Mouse (Mus musculus) embryonic facial prominence, embryonic 12.5 days (tissue): ENCODE results near the gene Wdfy2. TPM values are rescaled to one million over a fixed set of nuclear protein-coding genes. Genes with fewer than 3 reads are reported as not detected.

Experiments
- ATAC-seq: fragments of 200-750 bp; cut with Nextera tagmentation; 2 replicates; pipeline ENCODE4 v1.8.0; 2017; ENCODE audit not compliant: insufficient number of reproducible peaks, insufficient read depth, low FRiP score, low TSS enrichment
- H3K27ac ChIP-seq: fragments of 300-500 bp; sonication (generic); 2 replicates; pipeline ENCODE4 v1.5.1; 2016; ENCODE audit warnings: mild to moderate bottlenecking
- H3K27me3 ChIP-seq: fragments of 300-500 bp; sonication (generic); 2 replicates; pipeline ENCODE4 v1.6.1; 2016; ENCODE audit warnings: mild to moderate bottlenecking, moderate library complexity
- H3K36me3 ChIP-seq: fragments of 300-500 bp; sonication (generic); 2 replicates; pipeline ENCODE4 v1.6.1; 2016; ENCODE audit warnings: mild to moderate bottlenecking
- H3K4me1 ChIP-seq: fragments of 300-500 bp; sonication (generic); 2 replicates; pipeline ENCODE4 v1.6.1; 2016
- H3K4me2 ChIP-seq: fragments of 300-500 bp; sonication (generic); replicated peaks from 2 replicates; pipeline ENCODE4 v1.6.1; 2016; ENCODE audit warnings: mild to moderate bottlenecking, moderate library complexity
- H3K4me3 ChIP-seq: fragments of 300-500 bp; sonication (generic); 2 replicates; pipeline ENCODE4 v1.5.1; 2016; ENCODE audit warnings: mild to moderate bottlenecking
- H3K9ac ChIP-seq: fragments of 300-500 bp; sonication (generic); 2 replicates; pipeline ENCODE4 v1.6.1; 2016; ENCODE audit warnings: mild to moderate bottlenecking, moderate library complexity
- H3K9me3 ChIP-seq: fragments of 300-500 bp; sonication (generic); 2 replicates; pipeline ENCODE4 v1.6.1; 2016; ENCODE audit warnings: mild to moderate bottlenecking, moderate library complexity
- WGBS: fragments of 180-500 bp; shearing (Covaris S2); methylation state at CpG from one replicate; pipeline ENCODE4 v1.1.7; 2016; 5-methylcytosine and 5-hydroxymethylcytosine counted together
- polyA plus RNA-seq: library from polyadenylated mRNA; unstranded; fragments of >200 nt; fragmentation: Nextera tagmentation; extraction: Ambion mirVana; gene quantifications from 2 replicates; pipeline ENCODE4 v1.2.1, GENCODE M21; 2016

Wdfy2 gene
- polyA plus RNA-seq, 1 experiment from 2014 or later = 11.7 TPM

GRCm38 (mm10) chr14:62845011-62845840 lies 7.7 kb downstream of the Wdfy2 start:
- peaks cover 38% of the 10 kb centered on the region for H3K4me1 ChIP-seq
- no peak overlapping the region; the same call in 1 of the 2 replicates for H3K4me2 ChIP-seq
- H3K4me3 ChIP-seq = no peak overlapping the region
- no peak for ATAC-seq
- peak overlapping the region; percentile 59; the same call in 1 of the 2 replicates for H3K27ac ChIP-seq
- WGBS = 34% methylated on average over 8 of the region's 8 CpGs
- H3K9me3 ChIP-seq = no peaks in the 10 kb centered on the region
- H3K36me3 ChIP-seq = no peaks in the 10 kb centered on the region
- H3K27me3 ChIP-seq = no peaks in the 10 kb centered on the region
- H3K9ac ChIP-seq = no peak overlapping the region

DNA sequence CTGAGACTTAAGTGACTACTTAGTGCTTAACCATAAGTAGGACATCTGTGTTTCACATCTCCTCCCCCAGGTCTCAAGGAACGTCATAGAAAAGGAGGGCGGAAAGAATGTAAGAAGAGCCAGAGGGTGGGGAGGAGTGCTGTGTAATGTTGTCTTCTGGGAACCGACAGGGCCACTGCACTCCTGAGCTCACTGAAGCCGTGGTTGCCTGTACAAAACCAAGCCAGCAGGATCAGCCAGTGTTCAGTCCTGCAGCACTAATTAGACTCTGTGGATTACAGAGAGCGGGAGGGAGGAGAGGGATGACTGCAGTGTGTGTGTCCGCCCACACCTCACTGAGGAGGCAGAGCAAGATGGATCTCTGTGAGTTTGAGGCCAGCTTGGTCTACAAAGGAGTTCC lies 13.5 kb downstream of the Wdfy2 start:
- H3K9ac ChIP-seq = no peak overlapping the region
- ATAC-seq = peak; percentile 35; the same call in 1 of the 2 replicates
- no peaks in the 10 kb centered on the region for H3K36me3 ChIP-seq
- H3K4me2 ChIP-seq = no peak overlapping the region
- H3K4me3 ChIP-seq = no peak overlapping the region
- no peak overlapping the region for H3K27ac ChIP-seq
- 0 out of 2 replicates have a peak, but pooled peaks cover 3% of the 10 kb centered on the region for H3K9me3 ChIP-seq
- WGBS = 46% methylated on average over 6 of the region's 6 CpGs
- no peaks in the 10 kb centered on the region for H3K27me3 ChIP-seq
- H3K4me1 ChIP-seq = peaks cover 10% of the 10 kb centered on the region; the same call in 1 of the 2 replicates

DNA sequence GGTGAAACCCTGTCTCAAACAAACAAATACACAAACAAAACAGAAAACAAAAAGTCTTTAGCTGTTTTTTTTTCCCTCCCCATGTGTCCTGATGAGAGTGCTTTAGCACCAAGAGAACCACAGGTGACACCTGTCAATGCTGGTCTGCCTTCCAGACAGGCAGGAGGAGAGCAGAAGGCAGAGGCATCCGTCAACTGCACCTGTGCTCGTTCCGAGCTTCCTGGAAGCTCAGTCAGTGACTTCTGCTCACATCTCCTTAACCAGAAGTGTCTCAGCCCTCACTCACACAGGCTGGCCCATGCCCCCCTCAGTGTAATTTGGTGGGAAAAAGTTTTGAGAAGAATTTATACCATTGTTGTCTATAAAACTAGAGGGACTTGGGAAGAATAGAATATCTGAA lies 15.4 kb downstream of the Wdfy2 start:
- Histone ChIP-seq H3K4me1 (peaks cover 10% of the 10 kb centered on the region; the same call in 1 of the 2 replicates), H3K9ac (no peak overlapping the region), H3K4me3 (no peak overlapping the region), H3K27ac (no peak overlapping the region), H3K36me3 (no peaks in the 10 kb centered on the region), H3K27me3 (no peaks in the 10 kb centered on the region), H3K9me3 (0 out of 2 replicates have a peak, but pooled peaks cover 3% of the 10 kb centered on the region), H3K4me2 (no peak overlapping the region)
- ATAC-seq = no peak
- 74% methylated on average over 3 of the region's 3 CpGs for WGBS

- Histone ChIP-seq H3K4me1 (peaks cover 10% of the 10 kb centered on the region; the same call in 1 of the 2 replicates), H3K27ac (no peak overlapping the region), H3K27me3 (no peaks in the 10 kb centered on the region), H3K36me3 (no peaks in the 10 kb centered on the region), H3K9ac (no peak overlapping the region), H3K4me2 (no peak overlapping the region), H3K9me3 (0 out of 2 replicates have a peak, but pooled peaks cover 3% of the 10 kb centered on the region), H3K4me3 (no peak overlapping the region)
- no peak for ATAC-seq
- 86% methylated on average over 18 of the region's 18 CpGs for WGBS
Observed at GRCm38 (mm10) chr14:62855077-62855835, 17.8 kb downstream of the Wdfy2 start.

DNA sequence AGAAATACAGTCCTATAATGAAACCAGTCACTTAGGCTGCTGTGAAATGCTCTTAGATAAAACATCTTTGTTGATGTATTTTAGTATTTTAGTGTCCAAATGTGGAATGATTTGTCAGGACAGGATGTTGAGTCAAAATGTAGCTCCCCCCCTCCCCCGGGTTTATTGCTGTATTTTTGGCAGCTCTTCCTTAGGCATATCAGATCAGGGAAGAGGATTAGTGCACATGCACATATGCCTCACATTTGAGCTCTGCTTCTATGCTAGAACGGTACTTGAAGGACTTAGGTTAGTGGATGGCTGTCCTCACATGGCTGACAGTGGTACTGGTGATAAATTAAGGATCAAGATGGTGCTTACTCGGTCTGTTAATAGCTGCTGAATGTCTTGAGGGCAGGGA lies 18.4 kb downstream of the Wdfy2 start:
- 81% methylated on average over 3 of the region's 3 CpGs for WGBS
- no peak for ATAC-seq
- no peak overlapping the region for H3K4me3 ChIP-seq

GRCm38 (mm10) chr14:62856490-62856889 lies 19.0 kb downstream of the Wdfy2 start:
- Histone ChIP-seq H3K36me3 (no peaks in the 10 kb centered on the region), H3K4me2 (no peak overlapping the region), H3K4me3 (no peak overlapping the region), H3K9me3 (0 out of 2 replicates have a peak, but pooled peaks cover 3% of the 10 kb centered on the region), H3K27me3 (no peaks in the 10 kb centered on the region), H3K4me1 (0 out of 2 replicates have a peak, but pooled peaks cover 3% of the 10 kb centered on the region), H3K27ac (no peak overlapping the region), H3K9ac (no peak overlapping the region)
- no peak for ATAC-seq
- 88% methylated on average over 5 of the region's 5 CpGs for WGBS

More for the DNA sequence above, 18.4 kb downstream of the Wdfy2 start:
- Histone ChIP-seq H3K9ac (no peak overlapping the region), H3K27ac (no peak overlapping the region), H3K4me2 (no peak overlapping the region), H3K9me3 (0 out of 2 replicates have a peak, but pooled peaks cover 3% of the 10 kb centered on the region), H3K4me1 (peaks cover 8% of the 10 kb centered on the region; the same call in 1 of the 2 replicates), H3K27me3 (no peaks in the 10 kb centered on the region), H3K36me3 (no peaks in the 10 kb centered on the region)

DNA sequence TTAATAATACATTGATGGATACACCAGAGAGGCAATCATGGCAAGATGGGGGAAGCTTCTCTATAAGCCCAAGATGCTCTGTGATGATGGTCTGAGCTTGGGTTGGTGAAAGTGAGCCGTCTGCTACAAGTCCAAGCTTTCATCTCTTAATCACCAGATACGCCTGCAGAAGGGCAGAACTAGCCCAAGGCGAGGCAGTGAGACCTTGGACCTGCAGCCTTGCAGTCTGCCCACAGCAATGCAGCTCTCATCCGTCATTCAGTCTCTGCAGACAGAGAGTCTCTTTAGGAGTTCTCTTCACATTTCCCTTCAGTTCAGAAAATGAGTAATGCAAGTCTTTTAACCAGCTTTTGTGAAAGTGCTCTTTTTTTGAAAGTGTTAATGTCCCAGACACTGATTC lies 20.4 kb downstream of the Wdfy2 start:
- no peaks in the 10 kb centered on the region for H3K27me3 ChIP-seq
- no peak overlapping the region for H3K4me3 ChIP-seq
- H3K36me3 ChIP-seq = no peaks in the 10 kb centered on the region
- no peak overlapping the region for H3K9ac ChIP-seq
- 0 out of 2 replicates have a peak, but pooled peaks cover 3% of the 10 kb centered on the region for H3K9me3 ChIP-seq
- ATAC-seq = no peak
- 66% methylated on average over 4 of the region's 4 CpGs for WGBS
- H3K27ac ChIP-seq = no peak overlapping the region
- no peak overlapping the region for H3K4me2 ChIP-seq
- H3K4me1 ChIP-seq = no peaks in the 10 kb centered on the region

- H3K9me3 ChIP-seq = 0 out of 2 replicates have a peak, but pooled peaks cover 3% of the 10 kb centered on the region
- no peaks in the 10 kb centered on the region for H3K4me1 ChIP-seq
- no peak overlapping the region for H3K4me3 ChIP-seq
- H3K27me3 ChIP-seq = no peaks in the 10 kb centered on the region
- no peak overlapping the region for H3K9ac ChIP-seq
- 78% methylated on average over 3 of the region's 3 CpGs for WGBS
- H3K4me2 ChIP-seq = no peak overlapping the region
- H3K36me3 ChIP-seq = no peaks in the 10 kb centered on the region
- H3K27ac ChIP-seq = no peak overlapping the region
- no peak for ATAC-seq
Observed at GRCm38 (mm10) chr14:62858311-62858710, 20.8 kb downstream of the Wdfy2 start.

GRCm38 (mm10) chr14:62862564-62862963 lies 25.1 kb downstream of the Wdfy2 start:
- H3K27ac ChIP-seq = no peak overlapping the region

DNA sequence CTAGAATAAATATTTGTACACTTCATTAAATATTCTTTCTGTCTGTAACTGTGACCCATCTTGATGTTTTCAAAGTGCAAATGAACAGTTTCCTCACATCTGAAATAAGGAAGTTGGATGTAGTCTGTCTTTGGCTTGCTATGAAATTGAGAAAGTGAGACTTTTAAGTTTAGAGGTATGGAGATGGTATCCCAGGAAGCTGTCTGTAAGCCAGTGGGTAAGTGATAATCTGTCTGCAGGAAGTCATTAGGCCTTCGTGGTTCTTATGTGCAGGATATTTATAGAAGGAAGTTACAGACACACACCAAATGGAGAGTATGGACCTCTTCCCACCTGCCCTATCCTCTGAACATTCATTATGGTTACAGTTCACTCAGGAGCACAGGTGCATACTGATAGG lies 26.8 kb downstream of the Wdfy2 start:
- peaks cover 3% of the 10 kb centered on the region for H3K4me1 ChIP-seq
- whole genome bisulfite sequencing = 40% methylated on average over 1 of the region's 1 CpGs
- H3K27ac ChIP-seq = no peak overlapping the region

More at GRCm38 (mm10) chr14:62862564-62862963, 25.1 kb downstream of the Wdfy2 start:
- Histone ChIP-seq H3K36me3 (no peaks in the 10 kb centered on the region), H3K9me3 (no peaks in the 10 kb centered on the region), H3K4me2 (no peak overlapping the region), H3K27me3 (no peaks in the 10 kb centered on the region), H3K4me1 (no peaks in the 10 kb centered on the region), H3K4me3 (no peak overlapping the region), H3K9ac (no peak overlapping the region)
- no peak for ATAC-seq
- WGBS = 84% methylated on average over 5 of the region's 5 CpGs

GRCm38 (mm10) chr14:62865405-62865804 lies 27.9 kb downstream of the Wdfy2 start:
- Histone ChIP-seq H3K27ac (no peak overlapping the region), H3K36me3 (no peaks in the 10 kb centered on the region), H3K9me3 (0 out of 2 replicates have a peak, but pooled peaks cover 4% of the 10 kb centered on the region), H3K4me2 (no peak overlapping the region), H3K4me3 (no peak overlapping the region), H3K4me1 (peaks cover 3% of the 10 kb centered on the region), H3K27me3 (no peaks in the 10 kb centered on the region), H3K9ac (no peak overlapping the region)
- no peak for ATAC-seq
- WGBS = 76% methylated on average over 2 of the region's 2 CpGs

More for the DNA sequence above, 26.8 kb downstream of the Wdfy2 start:
- ATAC-seq = no peak
- Histone ChIP-seq H3K36me3 (no peaks in the 10 kb centered on the region), H3K4me3 (no peak overlapping the region), H3K9ac (no peak overlapping the region), H3K9me3 (no peaks in the 10 kb centered on the region), H3K4me2 (no peak overlapping the region), H3K27me3 (no peaks in the 10 kb centered on the region)
